Mouse (Mus musculus) liver, postnatal 0 days (tissue): ENCODE results near the gene Gm21958.

Source experiments
- CTCF ChIP-seq: sonication (generic); IDR thresholded peaks from 2 replicates; pipeline ENCODE4 v1.5.1; 2016; ENCODE audit warnings: antibody characterized with exemption, low read depth
- EP300 ChIP-seq: IDR thresholded peaks from 2 replicates; pipeline ENCODE4 v1.6.1; 2016; ENCODE audit warnings: antibody characterized with exemption, low read depth, mild to moderate bottlenecking

GRCm38 (mm10) chr3:54761258-54761657 is 47.1 kb upstream of the Gm21958 start:
- TF ChIP-seq CTCF (no peak), EP300 (no peak)
